Mouse (Mus musculus) ovary, adult 18-20 months (tissue): Measurements from ENCODE around the gene Kctd17.
A peak's percentile ranks its signal among the peaks of the same experiment; 100 is the strongest.

Source experiments
- DNase-seq: peaks from one replicate; pipeline ENCODE4 v3.0.0; 2022; ENCODE audit warnings: low spot score, mixed read lengths

The Kctd17 gene

GRCm38 (mm10) chr15:78481448-78482000, 53.2 kb downstream of the Kctd17 start:
- DNase-seq: no peak

- DNase-seq: peak; percentile 34
These were observed 54.2 kb downstream of the Kctd17 start for GRCm38 (mm10) chr15:78482518-78482917.

- no peak for DNase-seq
These were observed 54.9 kb downstream of the Kctd17 start for GRCm38 (mm10) chr15:78483311-78483710.

GRCm38 (mm10) chr15:78486564-78486963, 58.2 kb downstream of the Kctd17 start:
- DNase-seq: no peak

GRCm38 (mm10) chr15:78487066-78487465, 58.7 kb downstream of the Kctd17 start:
- no peak for DNase-seq
